Mouse (Mus musculus): ENCODE data around the gene Vmn2r50. TPM values are rescaled to one million over a fixed set of nuclear protein-coding genes. Genes with fewer than 3 reads are reported as not detected.
"Not testable (repeated sequence)": the region's sequence is repeated elsewhere in the genome, so short reads cannot be mapped to it uniquely, and the experiment has no call there.

The Vmn2r50 gene
- total RNA-seq (2022), result not detected

GRCm38 (mm10) chr7:10053196-10053595, at the start of gene Vmn2r50:
Vmn2r50 (minus strand) TSS chr7:10053296.
- not testable (repeated sequence) for DNase-seq

- not testable (repeated sequence) for DNase-seq
These were observed 60.9 kb downstream of the Vmn2r50 start, which contains the start of gene Vmn2r49 for GRCm38 (mm10) chr7:9992157-9992556. Vmn2r49 (minus strand) TSS chr7:9992257.

Other genes with a start within 250 kb of the Vmn2r50 start
- gene Vmn2r47, start 212.0 kb downstream of the Vmn2r50 start, total RNA-seq (2022), result not detected
- not detected for gene Vmn2r48, start 99.7 kb downstream of the Vmn2r50 start, total RNA-seq (2022)
- not detected for gene Vmn2r49, start 61.0 kb downstream of the Vmn2r50 start, total RNA-seq (2022)
- gene Vmn2r51, start 52.4 kb upstream of the Vmn2r50 start, total RNA-seq (2022), result not detected
- not detected for gene Vmn2r52, start 123.3 kb upstream of the Vmn2r50 start, total RNA-seq (2022)
- not detected for gene Vmn1r66, start 224.7 kb upstream of the Vmn2r50 start, total RNA-seq (2022)